Mouse (Mus musculus) forebrain, embryonic 10.5 days (tissue): ENCODE results near the gene Kctd19. TPM values are rescaled to one million over a fixed set of nuclear protein-coding genes. Genes with fewer than 3 reads are reported as not detected.

Source experiments
- DNase-seq: peaks from one replicate; pipeline ENCODE4 v3.0.0-alpha.2; 2017; ENCODE audit warnings: low spot score; ENCODE audit errors: extremely low spot score
- H3K27ac ChIP-seq: fragments of 300-500 bp; sonication (generic); 2 replicates; pipeline ENCODE4 v1.5.1; 2016; ENCODE audit warnings: mild to moderate bottlenecking
- H3K27me3 ChIP-seq: fragments of 300-500 bp; sonication (generic); 2 replicates; pipeline ENCODE4 v1.6.1; 2016; ENCODE audit warnings: mild to moderate bottlenecking; ENCODE audit not compliant: poor library complexity, severe bottlenecking
- H3K36me3 ChIP-seq: fragments of 300-500 bp; sonication (generic); replicated peaks from 2 replicates; pipeline ENCODE4 v1.6.1; 2016; ENCODE audit warnings: mild to moderate bottlenecking, moderate library complexity
- H3K4me1 ChIP-seq: fragments of 300-500 bp; sonication (generic); 2 replicates; pipeline ENCODE4 v1.6.1; 2016
- H3K4me3 ChIP-seq: fragments of 300-500 bp; sonication (generic); 2 replicates; pipeline ENCODE4 v1.5.1; 2016; ENCODE audit warnings: mild to moderate bottlenecking, moderate library complexity
- H3K9me3 ChIP-seq: fragments of 300-500 bp; sonication (generic); 2 replicates; pipeline ENCODE4 v1.6.1; 2016; ENCODE audit warnings: mild to moderate bottlenecking, moderate library complexity
- WGBS: fragments of 180-500 bp; shearing (Covaris S2); methylation state at CpG from one replicate; pipeline ENCODE4 v1.1.7; 2016; 5-methylcytosine and 5-hydroxymethylcytosine counted together
- polyA plus RNA-seq: library from polyadenylated mRNA; unstranded; fragments of >200 nt; fragmentation: Nextera tagmentation; extraction: Ambion mirVana; gene quantifications from 2 replicates; pipeline ENCODE4 v1.2.1, GENCODE M21; 2016

Kctd19 gene
- polyA plus RNA-seq, 1 experiment from 2014 or later = not detected

GRCm38 (mm10) chr8:105349096-105349771, 64.1 kb downstream of the Kctd19 start:
- Histone ChIP-seq H3K4me3 (peak overlapping the region; percentile 83), H3K9me3 (no peaks in the 10 kb centered on the region), H3K27ac (peak overlapping the region; percentile 91), H3K4me1 (peaks cover 67% of the 10 kb centered on the region), H3K27me3 (peaks cover 24% of the 10 kb centered on the region), H3K36me3 (peaks cover 8% of the 10 kb centered on the region)
- 0% methylated on average over 38 of the region's 48 CpGs for WGBS
- peak; percentile 60 for DNase-seq

GRCm38 (mm10) chr8:105348450-105349095, 64.7 kb downstream of the Kctd19 start, which contains the start of gene Slc9a5:
Gene Slc9a5 (plus strand): TSS chr8:105348843.
- peak; percentile 86 for DNase-seq
- WGBS = under 1% methylated on average over 34 of the region's 34 CpGs
- peak within 1 kb of the TSS; percentile 91 for H3K27ac ChIP-seq

GRCm38 (mm10) chr8:105347428-105348221, 65.7 kb downstream of the Kctd19 start, which contains the start of gene Fhod1:
Gene Fhod1 (minus strand): TSS chr8:105347953.
- peak within 1 kb of the TSS; percentile 83 for H3K4me3 ChIP-seq
- peaks cover 24% of the 10 kb centered on the region for H3K27me3 ChIP-seq
- H3K27ac ChIP-seq = peak within 1 kb of the TSS; percentile 91
- H3K36me3 ChIP-seq = 0 out of 2 replicates have a peak, but pooled peaks cover 4% of the 10 kb centered on the region
- peak; percentile 97 for DNase-seq
- H3K4me1 ChIP-seq = peaks cover 68% of the 10 kb centered on the region
- no peaks in the 10 kb centered on the region for H3K9me3 ChIP-seq
- WGBS = under 1% methylated on average over 53 of the region's 53 CpGs

More at GRCm38 (mm10) chr8:105348450-105349095, 64.7 kb downstream of the Kctd19 start, which contains the start of gene Slc9a5:
- Histone ChIP-seq H3K36me3 (peaks cover 4% of the 10 kb centered on the region; the same call in 1 of the 2 replicates), H3K4me3 (peak within 1 kb of the TSS; percentile 83), H3K4me1 (peaks cover 68% of the 10 kb centered on the region), H3K9me3 (no peaks in the 10 kb centered on the region), H3K27me3 (peaks cover 24% of the 10 kb centered on the region)

GRCm38 (mm10) chr8:105346611-105347427, 66.5 kb downstream of the Kctd19 start:
- H3K4me1 ChIP-seq = peaks cover 68% of the 10 kb centered on the region

GRCm38 (mm10) chr8:105345061-105345975, 68.0 kb downstream of the Kctd19 start:
- Histone ChIP-seq H3K9me3 (no peaks in the 10 kb centered on the region), H3K36me3 (0 out of 2 replicates have a peak, but pooled peaks cover 4% of the 10 kb centered on the region), H3K4me1 (peaks cover 66% of the 10 kb centered on the region), H3K27ac (0 out of 2 replicates have a peak overlapping the region, but pooled peaks have one; percentile 8), H3K27me3 (peaks cover 16% of the 10 kb centered on the region), H3K4me3 (peak overlapping the region; percentile 83; the same call in 1 of the 2 replicates)
- 68% methylated on average over 7 of the region's 7 CpGs for WGBS
- no peak for DNase-seq

More at GRCm38 (mm10) chr8:105346611-105347427, 66.5 kb downstream of the Kctd19 start:
- H3K4me3 ChIP-seq = peak overlapping the region; percentile 83
- H3K9me3 ChIP-seq = no peaks in the 10 kb centered on the region
- 0 out of 2 replicates have a peak, but pooled peaks cover 4% of the 10 kb centered on the region for H3K36me3 ChIP-seq
- peak overlapping the region; percentile 91 for H3K27ac ChIP-seq
- peak; percentile 55 for DNase-seq
- under 1% methylated on average over 34 of the region's 34 CpGs for WGBS
- peaks cover 24% of the 10 kb centered on the region for H3K27me3 ChIP-seq

GRCm38 (mm10) chr8:105343791-105344574, 69.3 kb downstream of the Kctd19 start:
- H3K4me3 ChIP-seq = no peak overlapping the region
- H3K27ac ChIP-seq = no peak overlapping the region
- H3K27me3 ChIP-seq = peaks cover 7% of the 10 kb centered on the region; the same call in 1 of the 2 replicates
- WGBS = 73% methylated on average over 8 of the region's 8 CpGs
- DNase-seq = no peak
- H3K9me3 ChIP-seq = no peaks in the 10 kb centered on the region
- H3K4me1 ChIP-seq = peaks cover 52% of the 10 kb centered on the region
- 0 out of 2 replicates have a peak, but pooled peaks cover 4% of the 10 kb centered on the region for H3K36me3 ChIP-seq

GRCm38 (mm10) chr8:105342768-105343167, 70.5 kb downstream of the Kctd19 start:
- Histone ChIP-seq H3K27ac (no peak overlapping the region), H3K9me3 (no peaks in the 10 kb centered on the region), H3K36me3 (peaks cover 14% of the 10 kb centered on the region), H3K4me3 (no peak overlapping the region), H3K4me1 (peaks cover 46% of the 10 kb centered on the region), H3K27me3 (peaks cover 16% of the 10 kb centered on the region)
- 77% methylated on average over 4 of the region's 4 CpGs for WGBS
- DNase-seq = no peak

- peaks cover 28% of the 10 kb centered on the region for H3K27me3 ChIP-seq
- 56% methylated on average over 8 of the region's 8 CpGs for whole genome bisulfite sequencing
- peaks cover 28% of the 10 kb centered on the region for H3K36me3 ChIP-seq
- H3K4me3 ChIP-seq = no peak overlapping the region
- H3K27ac ChIP-seq = no peak overlapping the region
- peaks cover 32% of the 10 kb centered on the region for H3K4me1 ChIP-seq
- no peak for DNase-seq
- H3K9me3 ChIP-seq = no peaks in the 10 kb centered on the region
Measured at GRCm38 (mm10) chr8:105341399-105341798, 71.9 kb downstream of the Kctd19 start.

- no peak overlapping the region for H3K27ac ChIP-seq
- peaks cover 41% of the 10 kb centered on the region for H3K36me3 ChIP-seq
- H3K4me1 ChIP-seq = peaks cover 19% of the 10 kb centered on the region
- no peaks in the 10 kb centered on the region for H3K9me3 ChIP-seq
- DNase-seq = no peak
- H3K4me3 ChIP-seq = no peak overlapping the region
- WGBS = 82% methylated on average over 6 of the region's 6 CpGs
- H3K27me3 ChIP-seq = peaks cover 27% of the 10 kb centered on the region
Measured at GRCm38 (mm10) chr8:105339886-105340635, 73.2 kb downstream of the Kctd19 start.

GRCm38 (mm10) chr8:105338992-105339391, 74.3 kb downstream of the Kctd19 start:
- H3K27ac ChIP-seq = no peak overlapping the region
- no peak for DNase-seq
- 61% methylated on average over 4 of the region's 4 CpGs for WGBS

More at GRCm38 (mm10) chr8:105338992-105339391, 74.3 kb downstream of the Kctd19 start:
- Histone ChIP-seq H3K36me3 (peaks cover 52% of the 10 kb centered on the region), H3K9me3 (no peaks in the 10 kb centered on the region), H3K4me3 (no peak overlapping the region), H3K27me3 (peaks cover 27% of the 10 kb centered on the region), H3K4me1 (peaks cover 9% of the 10 kb centered on the region)
